Mouse (Mus musculus) left cerebral cortex, postnatal 10 days (tissue): Measurements from ENCODE around the gene Zfp764. TPM values are rescaled to one million over a fixed set of nuclear protein-coding genes. Genes with fewer than 3 reads are reported as not detected.
"Not testable (repeated sequence)": the region's sequence is repeated elsewhere in the genome, so short reads cannot be mapped to it uniquely, and the experiment has no call there.

Source experiments
- DNase-seq, 2 experiments: peaks; one replicate each; pipeline ENCODE4 v3.0.0; 2021 to 2022; ENCODE audit warnings: low spot score in 2 of 2, mixed read lengths in 1 of 2; ENCODE audit errors: extremely low spot score in 1 of 2
- intact Hi-C: fragments of 180-260 bp; cut with DNase I; formaldehyde crosslinking; loops from one replicate; pipeline ENCODE4 v1.15.1; 2025
- total RNA-seq, 2 experiments: library from RNA; stranded (reverse); gene quantifications; 2 replicates each; pipeline ENCODE4 v1.2.3; 2021

Zfp764 gene
- total RNA-seq, 2 experiments from 2014 or later: 3.6 to 4.7 TPM

GRCm38 (mm10) chr7:127393157-127393943 is 13.3 kb downstream of the Zfp764 start, which contains the start of gene E430018J23Rik:
Gene E430018J23Rik (minus strand): TSS chr7:127393629.
- intact Hi-C loops: no loop called here
- DNase-seq: peak; percentile 97

- DNase-seq: no peak
- intact Hi-C loops: no loop called here
Measured at GRCm38 (mm10) chr7:127392251-127392824, 14.3 kb downstream of the Zfp764 start.

GRCm38 (mm10) chr7:127391538-127391937 is 15.1 kb downstream of the Zfp764 start:
- no peak for DNase-seq
- intact Hi-C loops: no loop called here

GRCm38 (mm10) chr7:127390306-127390705 is 16.3 kb downstream of the Zfp764 start:
- intact Hi-C loops: no loop called here
- DNase-seq: no peak

GRCm38 (mm10) chr7:127388201-127388600 is 18.4 kb downstream of the Zfp764 start:
- intact Hi-C loops, DNase-seq: not testable (repeated sequence)

- DNase-seq: peak; percentile 90 to 93
- intact Hi-C loops: no loop called here
Measured at GRCm38 (mm10) chr7:127386641-127387392, 19.8 kb downstream of the Zfp764 start, which contains the start of gene 9130019O22Rik. Gene 9130019O22Rik (minus strand): TSS chr7:127387166.

GRCm38 (mm10) chr7:127385560-127385959 is 21.1 kb downstream of the Zfp764 start:
- intact Hi-C loops, DNase-seq: not testable (repeated sequence)

GRCm38 (mm10) chr7:127378310-127378921 is 28.2 kb downstream of the Zfp764 start:
- DNase-seq: no peak
- intact Hi-C loops: no loop called here

GRCm38 (mm10) chr7:127375271-127376245 is 31.1 kb downstream of the Zfp764 start, which contains the start of gene Zfp747:
Gene Zfp747 (minus strand): TSS chr7:127376050.
- intact Hi-C loops: not testable (repeated sequence)
- peak; percentile 91 to 93 for DNase-seq

GRCm38 (mm10) chr7:127371870-127372269 is 34.8 kb downstream of the Zfp764 start:
- intact Hi-C loops, DNase-seq: not testable (repeated sequence)

- intact Hi-C loops: no loop called here
- DNase-seq: no peak
Measured at GRCm38 (mm10) chr7:127371213-127371612, 35.4 kb downstream of the Zfp764 start.

GRCm38 (mm10) chr7:127366249-127366648 is 40.4 kb downstream of the Zfp764 start:
- no peak for DNase-seq
- intact Hi-C loops: no loop called here

GRCm38 (mm10) chr7:127364166-127364565 is 42.5 kb downstream of the Zfp764 start:
- intact Hi-C loops: loop anchor here (5.0 kb wide), 2 partner anchors 108 to 133 kb away; no protein-coding TSS in a partner anchor
- no peak for DNase-seq

- peak in 1 of 2 experiments; percentile 38 for DNase-seq
- intact Hi-C loops: loop anchor here (5.0 kb wide), 2 partner anchors 109 to 134 kb away; no protein-coding TSS in a partner anchor
Measured at GRCm38 (mm10) chr7:127363475-127363921, 43.1 kb downstream of the Zfp764 start.

GRCm38 (mm10) chr7:127362418-127362817 is 44.2 kb downstream of the Zfp764 start:
- intact Hi-C loops: loop anchor here (5.0 kb wide), 2 partner anchors 110 to 135 kb away; no protein-coding TSS in a partner anchor
- DNase-seq: not testable (repeated sequence)

- DNase-seq: peak in 1 of 2 experiments; percentile 38
- intact Hi-C loops: loop anchor here (5.0 kb wide), 2 partner anchors 111 to 136 kb away; no protein-coding TSS in a partner anchor
Measured at GRCm38 (mm10) chr7:127361449-127361848, 45.2 kb downstream of the Zfp764 start.

GRCm38 (mm10) chr7:127360265-127360664 is 46.4 kb downstream of the Zfp764 start:
- intact Hi-C loops: loop anchor here (5.0 kb wide), 2 partner anchors 112 to 137 kb away; no protein-coding TSS in a partner anchor
- no peak for DNase-seq
